19 mouse cellular contexts compared by ENCODE assay signal in genomic region chr2:121598249-121598648, GRCm38 (mm10).
A peak's percentile ranks its signal among the peaks of the same experiment; 100 is the strongest.
DNase-seq lines count a peak whose midpoint lies in the region.
"Had no signal": no experiment of that assay in that cellular context is flagged by ENCODE, and none has a peak within 500 bp of the region (broad histone marks: within the 10 kb centered on the region; RNA-seq: fewer than 3 reads in every experiment).

No protein-coding gene starts in this region.

- peaks cover 9% of the 10 kb centered on the region; the same call in 1 of the 2 replicates for H3K27me3 ChIP-seq in heart, embryonic 10.5 days (ENCODE audit: insufficient read depth, poor library complexity, severe bottlenecking)
- H3K27me3 ChIP-seq: embryonic facial prominence, embryonic 15.5 days; forebrain, embryonic 12.5 days had no signal

- DNase-seq in adrenal gland, postnatal 36 days: peak; percentile 38 to 43
- DNase-seq in adrenal gland, postnatal 14 days: no peak
- peak; percentile 75 for DNase-seq in heart, adult 11 months
- DNase-seq in heart, embryonic 10.5 days (ENCODE audit: low spot score): no peak
- peak; percentile 10 for DNase-seq in retina, postnatal 1 day
- DNase-seq in retina, embryonic 14.5 days (ENCODE audit: low spot score): no peak
- DNase-seq: adrenal gland, adult 8-10 months; adrenal gland, postnatal 25 days; cerebellum, adult 11 months; cerebellum, adult 8-10 months; cerebellum, adult 9-11 months; cerebellum, postnatal 14 days; cerebellum, postnatal 36 days; embryo, embryonic 11 days had no signal

- H3K36me3 ChIP-seq in heart, embryonic 10.5 days: no peaks in the 10 kb centered on the region
- H3K36me3 ChIP-seq: embryonic facial prominence, embryonic 13.5 days; embryonic facial prominence, embryonic 15.5 days; forebrain, embryonic 10.5 days; forebrain, embryonic 12.5 days had no signal

- H3K9me3 ChIP-seq in heart, embryonic 10.5 days: no peaks in the 10 kb centered on the region
- H3K9me3 ChIP-seq: embryonic facial prominence, embryonic 13.5 days; embryonic facial prominence, embryonic 15.5 days; forebrain, embryonic 10.5 days; forebrain, embryonic 12.5 days had no signal

- 67% methylated on average over 7 of the region's 7 CpGs for WGBS in heart, embryonic 10.5 days

- H3K4me1 ChIP-seq in heart, embryonic 10.5 days: peaks cover 39% of the 10 kb centered on the region

- H3K27ac ChIP-seq in heart, embryonic 10.5 days: no peak overlapping the region
- H3K27ac ChIP-seq: embryonic facial prominence, embryonic 13.5 days; embryonic facial prominence, embryonic 15.5 days; forebrain, embryonic 10.5 days; forebrain, embryonic 12.5 days had no signal

- H3K4me3 ChIP-seq in heart, embryonic 10.5 days: no peak overlapping the region
- H3K4me3 ChIP-seq: embryonic facial prominence, embryonic 13.5 days; embryonic facial prominence, embryonic 15.5 days; erythroblast, embryonic 14.5 days; forebrain, embryonic 10.5 days; forebrain, embryonic 12.5 days had no signal

Comparison
In these comparisons a context has a peak if more than half of its experiments do, and no peak if none do; other contexts are left out.
1. DNase-seq: peak in adrenal gland, postnatal 36 days (2 of 2), heart, adult 11 months (single experiment) and retina, postnatal 1 day (single experiment); none in adrenal gland, postnatal 14 days (single experiment), heart, embryonic 10.5 days (single experiment) and retina, embryonic 14.5 days (single experiment).